Mouse (Mus musculus): ENCODE results near the gene Nmu.

The Nmu gene

DNA sequence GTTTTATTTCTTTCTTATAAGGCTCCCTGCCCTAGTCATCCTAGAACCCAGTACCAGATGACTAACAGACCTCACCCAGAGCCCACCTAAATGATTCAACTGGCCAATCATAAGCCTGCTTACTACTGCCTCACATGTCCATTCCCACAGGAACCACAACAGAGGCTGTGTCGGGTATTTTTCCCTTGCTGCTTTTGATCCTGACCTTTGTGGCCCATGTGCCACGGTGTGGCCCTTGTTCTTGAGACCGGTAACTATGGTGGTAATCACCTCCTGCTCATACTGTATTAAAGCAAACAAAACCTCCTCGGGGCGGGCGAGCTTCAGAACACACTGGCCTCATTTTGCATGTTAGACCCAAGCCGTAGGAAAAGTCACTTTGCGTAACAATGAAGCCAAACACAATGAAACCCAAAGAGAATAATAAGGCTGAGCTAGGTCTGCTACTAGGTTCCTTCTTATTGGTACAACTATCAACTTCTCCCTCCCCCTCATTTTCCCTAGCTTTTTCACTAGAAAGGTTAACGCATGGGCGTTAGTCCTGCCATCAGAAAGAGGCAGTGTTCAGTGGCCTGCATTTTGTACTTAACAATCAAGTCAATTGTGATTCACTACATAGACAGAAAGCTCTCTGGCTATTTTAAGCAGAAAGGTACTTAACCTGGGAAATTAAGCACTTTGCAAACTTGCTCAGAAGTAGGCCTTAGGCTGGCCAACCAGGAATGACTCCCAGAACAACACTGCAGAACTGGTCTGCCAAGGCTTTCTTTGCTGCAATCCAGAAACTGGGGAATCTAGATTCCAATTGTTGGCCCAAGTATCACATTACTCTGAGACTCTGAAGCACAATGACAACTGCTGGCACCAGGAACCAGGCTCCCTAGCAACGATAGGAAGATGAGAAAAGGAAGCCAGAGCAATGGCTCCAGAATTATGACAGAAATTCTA, 42.1 kb downstream of the Nmu start:
- DNase-seq (ENCODE audit: low read depth, low spot score) = peak; percentile 96

DNA sequence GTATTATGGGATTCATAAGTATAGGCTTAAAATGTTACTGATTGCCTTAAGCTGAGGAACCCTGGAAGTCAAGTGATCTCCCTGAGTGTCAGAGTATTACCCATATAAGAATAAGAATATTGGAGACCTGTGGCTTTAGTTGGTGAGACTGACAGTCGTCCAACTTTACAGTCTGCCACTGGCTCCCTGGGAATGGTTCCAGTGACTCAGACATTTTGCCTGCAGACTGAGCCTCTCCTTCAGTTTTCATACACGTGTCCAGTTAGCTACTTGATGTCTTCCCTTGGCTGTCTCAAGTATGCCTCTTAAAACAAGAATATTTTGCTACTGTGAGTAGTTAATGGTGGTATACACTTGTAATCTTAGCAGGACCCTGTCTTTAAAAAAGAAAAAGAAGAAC, 55.4 kb downstream of the Nmu start:
- DNase-seq (ENCODE audit: low read depth, low spot score) = no peak

DNA sequence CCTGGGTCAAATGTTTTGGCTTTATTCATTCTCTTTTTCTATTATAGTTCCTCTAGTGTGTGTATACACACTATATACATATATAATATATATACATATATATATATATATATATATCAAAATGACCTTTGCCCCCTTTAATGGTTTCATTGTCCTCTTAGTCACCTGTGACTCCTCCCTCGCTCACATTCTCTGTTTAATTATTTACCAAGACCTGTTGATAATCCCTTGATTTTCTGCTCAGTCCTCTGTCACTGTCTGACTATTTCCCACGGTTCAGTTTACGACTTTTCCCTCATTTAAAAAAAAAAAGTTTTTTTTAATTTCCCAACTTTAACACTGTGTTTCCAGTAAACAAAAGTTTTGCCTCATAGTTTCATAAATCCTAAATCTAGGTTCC, 57.3 kb downstream of the Nmu start:
- DNase-seq (ENCODE audit: low read depth, low spot score) = no peak

DNA sequence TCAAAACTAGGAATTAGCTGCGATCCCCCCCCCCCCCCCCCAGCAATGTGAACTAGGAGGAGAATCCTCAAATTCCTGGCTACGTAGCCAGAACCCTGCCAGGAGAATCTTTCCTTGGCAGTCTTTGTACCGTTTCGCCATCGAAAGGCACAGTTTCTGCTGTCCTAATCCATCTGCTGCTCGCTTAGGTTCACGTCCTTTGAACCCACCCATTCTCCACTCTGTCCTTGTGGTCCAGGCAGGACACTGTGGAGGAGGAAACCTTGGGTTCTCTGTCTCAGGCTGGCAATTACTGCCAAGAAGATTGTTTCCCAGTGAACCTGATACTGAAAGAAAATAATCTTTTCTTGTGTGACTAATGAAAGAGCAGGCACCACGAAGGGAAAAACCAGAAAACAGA, 58.0 kb downstream of the Nmu start:
- peak; percentile 19 for DNase-seq (ENCODE audit: low read depth, low spot score)

DNA sequence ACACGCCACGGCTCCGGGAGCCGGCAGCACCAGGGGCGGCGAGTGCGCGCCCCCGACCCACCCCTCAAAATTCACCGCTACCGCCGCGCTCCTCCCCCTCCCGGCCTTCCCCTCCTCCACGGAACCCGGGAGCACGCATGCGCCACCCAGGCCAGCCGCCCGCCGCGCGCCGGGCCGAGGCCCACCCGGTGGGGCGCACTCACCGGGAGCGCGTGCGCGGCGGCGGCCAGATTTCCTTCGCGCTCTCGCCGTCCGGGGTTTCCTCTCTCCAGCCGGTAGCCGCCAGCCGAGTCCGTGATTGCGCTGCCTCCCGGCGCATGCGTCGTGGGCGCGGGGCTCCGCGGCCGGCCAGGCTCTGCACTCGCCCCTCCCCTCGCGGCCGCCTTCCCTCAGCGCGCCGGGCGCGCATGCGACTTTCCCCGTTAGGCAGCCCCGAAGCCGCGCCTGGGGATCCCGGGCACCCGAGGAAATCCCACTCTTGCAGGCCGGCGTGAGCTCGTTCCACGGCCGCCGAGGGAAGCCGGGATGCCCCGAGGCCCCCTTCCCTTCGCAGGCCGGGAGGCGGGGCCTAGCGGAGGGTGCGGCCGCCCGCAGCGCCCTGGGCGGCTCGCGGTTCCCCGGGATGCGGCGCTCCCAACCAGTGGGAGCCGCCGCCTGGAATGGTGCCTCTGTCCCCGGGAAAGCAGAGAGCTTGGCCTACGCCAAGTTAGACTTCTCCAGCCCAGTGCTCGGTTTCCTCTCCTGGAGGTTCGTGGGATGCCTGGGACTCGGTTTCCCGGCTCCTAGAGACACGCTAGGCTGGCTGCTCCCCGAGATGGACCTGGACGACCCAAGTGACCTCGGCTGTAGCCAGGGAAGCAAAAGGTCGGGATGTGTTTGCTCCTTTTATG, 58.9 kb downstream of the Nmu start, which contains the start of gene Clock:
Gene Clock, minus strand, starts transcription at position 341 of the 890 bp plus-strand sequence.
- peak; percentile 83 for DNase-seq (ENCODE audit: low read depth, low spot score)

DNA sequence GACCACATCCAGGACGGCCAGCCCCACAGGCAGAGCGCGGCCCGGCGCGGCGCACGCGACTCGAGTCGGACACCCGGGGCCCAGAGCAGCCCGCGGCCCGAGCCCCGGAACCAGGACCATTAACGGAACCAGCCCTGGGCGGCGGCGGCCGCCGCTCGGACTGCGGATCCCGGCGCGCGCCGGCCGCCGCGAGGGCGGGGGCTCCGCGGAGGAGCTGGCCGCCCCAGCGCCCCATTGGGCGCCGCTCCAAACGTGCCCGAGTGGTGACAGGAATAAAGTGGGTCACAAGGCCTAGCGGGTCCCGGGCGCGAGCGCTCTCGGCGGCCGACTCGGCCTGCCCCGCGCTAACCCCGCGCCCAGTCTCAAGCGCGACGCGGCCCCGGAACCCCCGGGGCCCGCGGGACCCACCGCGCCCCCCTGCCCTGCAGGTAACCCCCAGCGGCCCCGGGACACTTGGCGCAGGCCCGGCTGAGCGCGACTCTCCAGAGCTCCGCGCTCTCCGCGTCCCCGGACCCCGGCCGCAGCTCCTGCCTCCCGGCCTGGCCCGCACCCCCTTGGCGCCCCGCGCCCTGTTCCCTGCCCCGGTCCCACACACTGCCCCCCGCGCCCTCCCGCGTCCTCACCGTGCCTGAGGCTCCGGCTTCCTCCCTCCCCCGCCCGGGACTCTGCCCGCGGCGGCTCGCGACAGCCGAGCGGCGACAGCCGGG, 59.7 kb downstream of the Nmu start:
- DNase-seq (ENCODE audit: low read depth, low spot score) = peak; percentile 51

DNA sequence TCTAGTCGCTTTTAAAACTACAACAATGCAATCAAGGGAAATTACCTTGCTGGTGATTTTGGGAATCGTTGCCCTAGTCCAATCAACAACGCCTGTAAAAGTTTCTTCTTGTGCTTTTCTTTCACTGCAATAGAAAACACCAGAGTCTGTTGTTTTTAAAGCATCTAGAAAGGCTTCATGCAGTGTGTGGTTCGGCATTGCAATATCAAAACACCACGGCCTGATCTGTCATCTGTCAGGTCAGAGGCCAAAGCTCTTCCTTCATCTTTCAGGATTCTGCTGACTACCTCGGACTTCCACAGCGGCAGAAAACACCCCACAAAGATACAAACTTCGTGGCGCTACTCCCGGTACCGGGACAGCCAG, 60.2 kb downstream of the Nmu start:
- peak; percentile 16 for DNase-seq (ENCODE audit: low read depth, low spot score)

DNA sequence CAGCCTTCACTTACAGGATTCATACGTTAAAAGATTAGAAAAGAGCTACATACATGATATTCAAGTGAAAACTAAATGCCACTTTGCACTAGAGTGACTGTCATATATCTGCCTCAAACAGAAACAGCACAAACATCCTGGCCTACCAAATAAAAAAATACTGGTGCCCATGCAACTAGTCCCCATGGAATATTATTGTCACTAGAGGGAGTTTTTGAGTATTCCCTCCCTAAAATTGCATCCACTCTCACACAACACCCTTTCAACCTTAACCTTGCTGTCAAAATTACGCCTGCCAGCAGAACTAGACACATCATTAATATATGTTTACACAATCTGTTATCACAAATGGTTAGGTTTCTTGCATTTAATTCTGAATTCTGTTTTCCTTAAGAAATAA, 61.6 kb downstream of the Nmu start:
- DNase-seq (ENCODE audit: low read depth, low spot score) = no peak

DNA sequence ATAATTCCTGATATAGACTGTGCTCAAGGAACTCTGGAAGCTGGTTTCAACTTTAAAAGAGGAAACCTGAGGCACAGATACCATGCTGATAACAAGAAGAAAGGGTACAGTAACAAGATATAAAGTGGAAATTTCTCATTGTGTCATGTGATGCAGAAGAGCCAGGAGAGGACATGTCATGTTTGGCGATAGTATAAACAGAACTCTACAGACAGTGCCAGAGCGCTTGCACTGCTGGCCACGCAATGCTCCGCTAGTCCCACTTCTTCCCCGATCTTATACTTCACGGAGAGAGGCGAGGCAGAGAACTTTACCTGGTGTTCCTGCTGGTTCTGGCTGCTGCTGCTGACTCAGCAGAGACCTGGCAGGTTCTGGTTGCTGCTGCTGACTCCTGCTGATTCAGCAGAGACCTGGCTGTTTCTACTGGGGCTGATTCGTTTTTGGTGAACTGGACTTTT, 74.3 kb downstream of the Nmu start:
- DNase-seq (ENCODE audit: low read depth, low spot score) = peak; percentile 36

DNA sequence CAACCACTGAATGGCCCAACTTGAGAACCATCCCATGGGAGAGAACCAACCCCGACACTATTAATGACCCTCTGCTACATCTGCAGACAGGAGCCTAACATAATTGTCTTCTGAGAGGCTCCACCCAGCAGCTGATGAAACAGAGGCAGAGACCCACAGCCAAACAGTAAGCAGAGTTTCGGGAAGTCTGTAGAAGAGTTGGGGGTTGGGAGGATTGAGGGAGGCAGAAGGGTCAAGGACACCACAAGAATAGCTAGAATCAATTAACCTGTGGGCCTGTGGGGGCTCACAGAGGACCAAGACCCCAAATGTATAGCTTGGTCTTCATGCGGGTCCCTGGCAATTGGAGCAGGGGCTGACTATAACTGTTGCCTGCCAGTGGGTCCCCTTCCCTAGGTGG, 75.3 kb downstream of the Nmu start:
- DNase-seq (ENCODE audit: low read depth, low spot score) = peak; percentile 87

DNA sequence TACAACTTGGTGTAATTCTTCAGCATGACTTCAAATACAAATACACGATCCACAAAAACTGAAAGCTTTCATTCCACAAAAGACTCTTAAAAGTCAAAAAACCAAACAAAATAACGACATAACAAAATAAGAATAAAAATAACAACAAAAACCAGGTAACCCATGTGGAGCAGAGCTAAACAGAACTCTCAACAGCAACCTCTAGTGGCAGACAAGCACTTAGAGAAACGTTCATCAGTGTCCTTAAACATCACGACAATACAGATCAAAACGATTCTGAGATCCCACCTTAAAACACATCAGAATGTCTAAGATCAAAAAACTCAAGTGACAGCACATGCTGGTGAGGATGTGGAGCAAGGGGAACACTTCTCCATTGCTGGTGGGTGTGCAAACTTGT, 76.5 kb downstream of the Nmu start:
- peak; percentile 37 for DNase-seq (ENCODE audit: low read depth, low spot score)

DNA sequence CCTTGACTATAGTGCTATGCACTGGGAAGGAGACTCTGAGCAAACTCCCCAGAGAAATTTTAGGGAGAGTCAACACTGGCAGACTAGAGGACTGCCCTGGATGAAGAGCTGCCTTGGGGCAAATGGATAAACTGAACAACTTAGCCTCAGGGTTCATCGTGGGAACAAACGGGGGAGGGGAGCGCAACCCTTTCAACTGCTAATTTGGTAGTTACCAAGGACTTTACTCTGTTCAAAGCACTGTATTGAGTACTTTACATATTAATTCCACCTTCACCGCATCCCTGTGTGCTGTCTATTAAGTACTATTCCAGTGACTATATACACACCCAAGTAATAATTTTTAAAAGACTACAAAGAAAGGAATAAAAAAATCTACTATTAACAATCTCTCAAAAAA, 77.9 kb downstream of the Nmu start:
- peak; percentile 94 for DNase-seq (ENCODE audit: low read depth, low spot score)

DNA sequence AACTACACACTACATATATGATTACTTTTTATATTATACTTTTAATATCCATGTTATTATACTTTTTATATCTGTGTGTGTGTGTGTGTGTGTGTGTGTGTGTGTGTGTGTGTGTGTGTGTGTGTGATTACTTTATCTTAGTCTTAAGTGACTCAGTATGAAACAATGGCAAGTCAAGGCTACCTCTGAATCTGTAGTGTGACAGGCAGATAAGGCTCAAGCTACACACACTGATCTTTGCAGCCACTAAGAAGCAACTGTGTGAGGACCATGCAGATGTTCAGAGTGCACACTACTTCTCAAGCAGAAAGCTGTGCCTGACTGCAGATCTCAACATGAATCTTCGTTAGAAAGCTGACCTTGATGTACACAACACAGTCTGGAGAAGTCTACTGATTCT, 79.7 kb downstream of the Nmu start:
- DNase-seq (ENCODE audit: low read depth, low spot score) = no peak
